Mouse (Mus musculus) CD4-positive, CD25-positive, alpha-beta regulatory T cell (primary cell): Measurements from ENCODE around the gene Il15ra. TPM values are rescaled to one million over a fixed set of nuclear protein-coding genes. Genes with fewer than 3 reads are reported as not detected.

Source experiments
- polyA plus RNA-seq: library from polyadenylated mRNA; unstranded; fragments of 100-300 nt; shearing (Covaris generic); gene quantifications from one replicate; pipeline ENCODE4 v1.2.1, GENCODE M21; 2017

Il15ra gene
- polyA plus RNA-seq, result 22.9 TPM

GRCm38 (mm10) chr2:11705201-11706025 lies at the start of gene Il15ra:
Gene Il15ra (plus strand): TSS chr2:11705290.

GRCm38 (mm10) chr2:11777091-11778068 lies 72.3 kb downstream of the Il15ra start, which contains the start of the genes Fbh1 and Ankrd16:
Gene Fbh1 (minus strand): TSS chr2:11777582.
Gene Ankrd16 (plus strand): TSS chr2:11777876.

Other genes with a start within 250 kb of the Il15ra start
- gene Pfkfb3, start 151.2 kb upstream of the Il15ra start, polyA plus RNA-seq, result 14.9 TPM
- gene Rbm17, start 101.1 kb upstream of the Il15ra start, polyA plus RNA-seq, result 124 TPM
- gene Gm17490, start 79.0 kb upstream of the Il15ra start, polyA plus RNA-seq, result not detected
- gene Il2ra, start 62.5 kb upstream of the Il15ra start, polyA plus RNA-seq, result 436 TPM
- 75.4 TPM for gene Fbh1, start 72.3 kb downstream of the Il15ra start, polyA plus RNA-seq
- gene Ankrd16, start 72.6 kb downstream of the Il15ra start, polyA plus RNA-seq, result 72.6 TPM